Mouse (Mus musculus): ENCODE data around the gene Tceal9. TPM values are rescaled to one million over a fixed set of nuclear protein-coding genes. Genes with fewer than 3 reads are reported as not detected.
"Not testable (repeated sequence)": the region's sequence is repeated elsewhere in the genome, so short reads cannot be mapped to it uniquely, and the experiment has no call there.

The Tceal9 gene
- 360 and 405 TPM in 2 replicates for polyA plus RNA-seq (2015; fragmentation: Nextera tagmentation; extraction: Ambion mirVana)

- 23% methylated on average over 20 of the region's 20 CpGs for WGBS
- Histone ChIP-seq H3K9me3 (replicated peaks; ENCODE audit: control insufficient read depth, low read length) (no peaks in the 10 kb centered on the region), H3K9ac (ENCODE audit: low read length) (peak within 1 kb of the TSS; percentile 77), H3K4me2 (ENCODE audit: low read depth, low read length) (peak within 1 kb of the TSS; percentile 64), H3K27ac (ENCODE audit: low read length) (peak within 1 kb of the TSS; percentile 85), H3K27me3 (ENCODE audit: control insufficient read depth, insufficient read depth, low read length) (no peaks in the 10 kb centered on the region), H3K36me3 (ENCODE audit: control insufficient read depth, insufficient read depth) (peaks cover 3% of the 10 kb centered on the region; the same call in 1 of the 2 replicates), H3K4me3 (ENCODE audit: low read length) (peak within 1 kb of the TSS; percentile 62), H3K4me1 (ENCODE audit: control insufficient read depth, insufficient read depth, low read length) (0 out of 2 replicates have a peak, but pooled peaks cover 5% of the 10 kb centered on the region)
- peak; percentile 92 for ATAC-seq (replicated peaks; ENCODE audit: extremely low read depth, insufficient read depth, low FRiP score)
Observed at GRCm38 (mm10) chrX:136244574-136245229, at the start of gene Tceal9. Gene Tceal9, plus strand, starts transcription at chrX:136245079.

- WGBS: 80% methylated on average over 16 of the region's 16 CpGs
- Histone ChIP-seq H3K4me2 (ENCODE audit: low read depth, low read length) (no peak overlapping the region), H3K9ac (ENCODE audit: low read length) (no peak overlapping the region), H3K27ac (ENCODE audit: low read length) (no peak overlapping the region), H3K36me3 (ENCODE audit: control insufficient read depth, insufficient read depth) (no peaks in the 10 kb centered on the region), H3K27me3 (ENCODE audit: control insufficient read depth, insufficient read depth, low read length) (no peaks in the 10 kb centered on the region), H3K4me1 (ENCODE audit: control insufficient read depth, insufficient read depth, low read length) (no peaks in the 10 kb centered on the region), H3K9me3 (replicated peaks; ENCODE audit: control insufficient read depth, low read length) (no peaks in the 10 kb centered on the region), H3K4me3 (ENCODE audit: low read length) (no peak overlapping the region)
- ATAC-seq (replicated peaks; ENCODE audit: extremely low read depth, insufficient read depth, low FRiP score): no peak
Observed at GRCm38 (mm10) chrX:136195193-136195944, 49.5 kb upstream of the Tceal9 start.

DNA sequence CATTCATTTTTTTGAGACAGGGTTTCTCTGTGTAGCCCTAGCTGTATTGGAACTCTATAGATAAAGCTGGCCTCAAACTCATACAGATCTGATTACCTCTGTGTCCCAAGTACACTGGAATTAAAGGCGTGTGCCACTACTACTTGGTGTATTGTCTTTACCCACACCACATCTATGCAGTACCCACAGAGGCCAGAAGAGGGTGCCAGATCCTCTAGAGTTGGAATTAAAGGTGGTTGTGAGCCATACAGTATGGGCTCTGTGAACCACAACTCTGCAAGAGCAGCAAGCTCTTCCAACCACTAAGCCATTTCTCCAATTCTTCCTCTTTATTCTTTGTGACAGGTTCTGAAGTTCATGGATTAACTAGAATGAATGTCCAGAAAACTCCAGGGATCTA is 48.0 kb upstream of the Tceal9 start:
- ATAC-seq (replicated peaks; ENCODE audit: extremely low read depth, insufficient read depth, low FRiP score): no peak
- 33% methylated on average over 1 of the region's 1 CpGs for WGBS
- no peak overlapping the region for H3K27ac ChIP-seq (ENCODE audit: low read length)
- no peak overlapping the region for H3K4me3 ChIP-seq (ENCODE audit: low read length)
- no peaks in the 10 kb centered on the region for H3K27me3 ChIP-seq (ENCODE audit: control insufficient read depth, insufficient read depth, low read length)
- no peak overlapping the region for H3K4me2 ChIP-seq (ENCODE audit: low read depth, low read length)
- no peaks in the 10 kb centered on the region for H3K36me3 ChIP-seq (ENCODE audit: control insufficient read depth, insufficient read depth)
- H3K4me1 ChIP-seq (ENCODE audit: control insufficient read depth, insufficient read depth, low read length): no peaks in the 10 kb centered on the region
- no peaks in the 10 kb centered on the region for H3K9me3 ChIP-seq (replicated peaks; ENCODE audit: control insufficient read depth, low read length)
- H3K9ac ChIP-seq (ENCODE audit: low read length): no peak overlapping the region

DNA sequence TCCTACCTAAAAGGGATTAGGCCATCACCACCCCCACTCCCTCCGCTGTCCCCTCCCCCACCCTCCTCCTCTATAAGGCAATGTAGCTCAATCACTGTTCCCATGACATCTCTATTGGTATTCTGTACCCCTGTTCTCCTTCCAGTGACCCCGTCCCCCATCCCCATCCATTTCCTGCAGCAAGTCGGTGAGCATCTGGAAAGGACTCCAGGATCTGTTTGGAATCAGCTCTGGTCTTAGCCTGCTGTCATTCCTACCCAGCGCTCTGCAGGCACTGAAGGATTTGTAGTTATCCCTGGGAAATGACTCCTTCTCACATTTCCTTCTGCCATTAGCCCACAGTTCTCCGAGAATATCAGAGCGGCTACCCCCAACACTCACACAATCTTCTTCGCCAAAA is 41.6 kb upstream of the Tceal9 start:
- peak overlapping the region; percentile 64 for H3K4me2 ChIP-seq (ENCODE audit: low read depth, low read length)
- no peak; the same call in 1 of the 2 replicates for ATAC-seq (replicated peaks; ENCODE audit: extremely low read depth, insufficient read depth, low FRiP score)
- WGBS: 14% methylated on average over 7 of the region's 7 CpGs
- no peaks in the 10 kb centered on the region for H3K36me3 ChIP-seq (ENCODE audit: control insufficient read depth, insufficient read depth)
- H3K9me3 ChIP-seq (replicated peaks; ENCODE audit: control insufficient read depth, low read length): no peaks in the 10 kb centered on the region
- H3K4me1 ChIP-seq (ENCODE audit: control insufficient read depth, insufficient read depth, low read length): no peaks in the 10 kb centered on the region
- peak overlapping the region; percentile 59 for H3K27ac ChIP-seq (ENCODE audit: low read length)
- peak overlapping the region; percentile 63 for H3K9ac ChIP-seq (ENCODE audit: low read length)
- no peaks in the 10 kb centered on the region for H3K27me3 ChIP-seq (ENCODE audit: control insufficient read depth, insufficient read depth, low read length)
- peak overlapping the region; percentile 54 for H3K4me3 ChIP-seq (ENCODE audit: low read length)

GRCm38 (mm10) chrX:136203664-136204066 is 41.2 kb upstream of the Tceal9 start, which contains the start of gene Tceal5:
Gene Tceal5, minus strand, starts transcription at chrX:136203876.
- Histone ChIP-seq H3K27ac (ENCODE audit: low read length) (peak within 1 kb of the TSS; percentile 59), H3K27me3 (ENCODE audit: control insufficient read depth, insufficient read depth, low read length) (no peaks in the 10 kb centered on the region), H3K4me1 (ENCODE audit: control insufficient read depth, insufficient read depth, low read length) (no peaks in the 10 kb centered on the region), H3K4me3 (ENCODE audit: low read length) (peak within 1 kb of the TSS; percentile 54), H3K9ac (ENCODE audit: low read length) (peak within 1 kb of the TSS; percentile 63), H3K9me3 (replicated peaks; ENCODE audit: control insufficient read depth, low read length) (no peaks in the 10 kb centered on the region), H3K4me2 (ENCODE audit: low read depth, low read length) (peak within 1 kb of the TSS; percentile 64), H3K36me3 (ENCODE audit: control insufficient read depth, insufficient read depth) (no peaks in the 10 kb centered on the region)
- peak; percentile 52; the same call in 1 of the 2 replicates for ATAC-seq (replicated peaks; ENCODE audit: extremely low read depth, insufficient read depth, low FRiP score)
- WGBS: 10% methylated on average over 9 of the region's 9 CpGs

- no peak overlapping the region for H3K4me2 ChIP-seq (ENCODE audit: low read depth, low read length)
- H3K9me3 ChIP-seq (replicated peaks; ENCODE audit: control insufficient read depth, low read length): no peaks in the 10 kb centered on the region
- no peak overlapping the region for H3K9ac ChIP-seq (ENCODE audit: low read length)
- 71% methylated on average over 6 of the region's 6 CpGs for WGBS
- no peaks in the 10 kb centered on the region for H3K4me1 ChIP-seq (ENCODE audit: control insufficient read depth, insufficient read depth, low read length)
- no peak overlapping the region for H3K4me3 ChIP-seq (ENCODE audit: low read length)
- no peaks in the 10 kb centered on the region for H3K27me3 ChIP-seq (ENCODE audit: control insufficient read depth, insufficient read depth, low read length)
- H3K36me3 ChIP-seq (ENCODE audit: control insufficient read depth, insufficient read depth): no peaks in the 10 kb centered on the region
- no peak for ATAC-seq (replicated peaks; ENCODE audit: extremely low read depth, insufficient read depth, low FRiP score)
- H3K27ac ChIP-seq (ENCODE audit: low read length): no peak overlapping the region
Observed at GRCm38 (mm10) chrX:136204406-136204805, 40.5 kb upstream of the Tceal9 start.

DNA sequence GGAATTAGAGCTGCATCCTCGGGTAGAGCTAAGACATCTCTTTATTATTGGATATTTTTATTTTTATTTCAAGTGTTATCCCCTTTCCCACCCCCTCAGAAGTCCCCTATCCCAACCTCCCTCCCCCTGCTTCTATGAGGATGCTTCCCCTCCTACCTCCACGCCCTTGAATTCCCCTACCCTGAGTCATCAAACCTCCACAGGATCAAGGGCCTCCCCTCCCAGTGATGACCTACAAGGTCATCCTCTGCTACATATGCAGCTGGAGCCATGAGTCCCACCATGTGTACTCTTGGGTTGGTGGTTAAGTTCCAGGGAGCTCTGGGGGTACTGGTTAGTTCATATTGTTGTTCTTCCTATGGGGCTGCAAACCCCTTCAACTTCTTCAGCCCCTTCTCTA is 31.5 kb upstream of the Tceal9 start:
- H3K9me3 ChIP-seq (replicated peaks; ENCODE audit: control insufficient read depth, low read length): no peaks in the 10 kb centered on the region
- H3K4me1 ChIP-seq (ENCODE audit: control insufficient read depth, insufficient read depth, low read length): no peaks in the 10 kb centered on the region
- H3K4me3 ChIP-seq (ENCODE audit: low read length): no peak overlapping the region
- no peak for ATAC-seq (replicated peaks; ENCODE audit: extremely low read depth, insufficient read depth, low FRiP score)
- H3K27ac ChIP-seq (ENCODE audit: low read length): no peak overlapping the region
- H3K9ac ChIP-seq (ENCODE audit: low read length): no peak overlapping the region
- no peak overlapping the region for H3K4me2 ChIP-seq (ENCODE audit: low read depth, low read length)
- no peaks in the 10 kb centered on the region for H3K27me3 ChIP-seq (ENCODE audit: control insufficient read depth, insufficient read depth, low read length)
- 61% methylated on average over 2 of the region's 2 CpGs for WGBS
- no peaks in the 10 kb centered on the region for H3K36me3 ChIP-seq (ENCODE audit: control insufficient read depth, insufficient read depth)

- ATAC-seq (replicated peaks; ENCODE audit: extremely low read depth, insufficient read depth, low FRiP score): peak; percentile 89
- H3K9ac ChIP-seq (ENCODE audit: low read length): peak within 1 kb of the TSS; percentile 50
- not testable (repeated sequence) for H3K9me3 ChIP-seq (replicated peaks; ENCODE audit: control insufficient read depth, low read length); H3K4me1 ChIP-seq (ENCODE audit: control insufficient read depth, insufficient read depth, low read length); H3K27me3 ChIP-seq (ENCODE audit: control insufficient read depth, insufficient read depth, low read length); H3K36me3 ChIP-seq (ENCODE audit: control insufficient read depth, insufficient read depth)
- H3K4me2 ChIP-seq (ENCODE audit: low read depth, low read length): peak within 1 kb of the TSS; percentile 53
- 11% methylated on average over 14 of the region's 67 CpGs for WGBS
- H3K27ac ChIP-seq (ENCODE audit: low read length): peak within 1 kb of the TSS; percentile 74
- peak within 1 kb of the TSS; percentile 47 for H3K4me3 ChIP-seq (ENCODE audit: low read length)
Observed at GRCm38 (mm10) chrX:136214729-136215677, 29.9 kb upstream of the Tceal9 start, which contains the start of the genes Tceal7 and Bex1. Gene Tceal7, plus strand, starts transcription at chrX:136214779. Gene Bex1, minus strand, starts transcription at chrX:136215513.

Measured in heart, embryonic 16.5 days (tissue).